Comparison of ENCODE assay signal across 8 mouse cellular contexts in genomic region chr4:143279661-143280060, GRCm38 (mm10). TPM values are rescaled to one million over a fixed set of nuclear protein-coding genes. Genes with fewer than 3 reads are reported as not detected.
A peak's percentile ranks its signal among the peaks of the same experiment; 100 is the strongest.
DNase-seq lines count a peak whose midpoint lies in the region; ATAC-seq lines count a peak whose summit lies in the region.

No protein-coding gene starts in this region.

- H3K9ac ChIP-seq in kidney, embryonic 16.5 days (replicated peaks; ENCODE audit: low read length), result no peak overlapping the region
- no peak overlapping the region for H3K9ac ChIP-seq in forebrain, embryonic 12.5 days
- no peak overlapping the region for H3K9ac ChIP-seq in hindbrain, embryonic 15.5 days

- no peak overlapping the region for H3K4me2 ChIP-seq in kidney, embryonic 16.5 days (replicated peaks; ENCODE audit: low read depth, low read length)
- 0 out of 2 replicates have a peak overlapping the region, but pooled peaks have one; percentile 2 for H3K4me2 ChIP-seq in forebrain, embryonic 12.5 days
- peak overlapping the region; percentile 14; the same call in 1 of the 2 replicates for H3K4me2 ChIP-seq in hindbrain, embryonic 15.5 days

- ATAC-seq in kidney, embryonic 16.5 days (ENCODE audit: low FRiP score, low TSS enrichment), result no peak
- peak; percentile 77 for ATAC-seq in forebrain, embryonic 12.5 days (ENCODE audit: low FRiP score)
- ATAC-seq in hindbrain, embryonic 15.5 days (ENCODE audit: low FRiP score, low read depth), result no peak

- H3K27me3 ChIP-seq in kidney, embryonic 16.5 days (ENCODE audit: insufficient read depth, low read length), result no peaks in the 10 kb centered on the region
- no peaks in the 10 kb centered on the region for H3K27me3 ChIP-seq in forebrain, embryonic 12.5 days
- no peaks in the 10 kb centered on the region for H3K27me3 ChIP-seq in hindbrain, embryonic 15.5 days

- no peaks in the 10 kb centered on the region for H3K36me3 ChIP-seq in kidney, embryonic 16.5 days (ENCODE audit: insufficient read depth, low read length)
- peaks cover 7% of the 10 kb centered on the region for H3K36me3 ChIP-seq in forebrain, embryonic 12.5 days (replicated peaks)
- no peaks in the 10 kb centered on the region for H3K36me3 ChIP-seq in hindbrain, embryonic 15.5 days

- no peak overlapping the region for H3K4me3 ChIP-seq in kidney, embryonic 16.5 days (ENCODE audit: low read length)
- no peak overlapping the region for H3K4me3 ChIP-seq in forebrain, embryonic 12.5 days (replicated peaks)
- H3K4me3 ChIP-seq in hindbrain, embryonic 15.5 days, result no peak overlapping the region

- peaks cover 19% of the 10 kb centered on the region for H3K4me1 ChIP-seq in kidney, embryonic 16.5 days (ENCODE audit: insufficient read depth, low read length)
- H3K4me1 ChIP-seq in forebrain, embryonic 12.5 days, result peaks cover 33% of the 10 kb centered on the region
- peaks cover 22% of the 10 kb centered on the region for H3K4me1 ChIP-seq in hindbrain, embryonic 15.5 days (replicated peaks)

- peak overlapping the region; percentile 26 for H3K27ac ChIP-seq in kidney, embryonic 16.5 days (ENCODE audit: low read length)
- H3K27ac ChIP-seq in forebrain, embryonic 12.5 days, result peak overlapping the region; percentile 91
- peak overlapping the region; percentile 61 for H3K27ac ChIP-seq in hindbrain, embryonic 15.5 days (replicated peaks)

- H3K9me3 ChIP-seq in kidney, embryonic 16.5 days (ENCODE audit: low read length), result no peaks in the 10 kb centered on the region
- H3K9me3 ChIP-seq in forebrain, embryonic 12.5 days, result peaks cover 4% of the 10 kb centered on the region; the same call in 1 of the 2 replicates
- no peaks in the 10 kb centered on the region for H3K9me3 ChIP-seq in hindbrain, embryonic 15.5 days

- 57% methylated on average over 12 of the region's 12 CpGs for WGBS in kidney, embryonic 16.5 days
- WGBS in forebrain, embryonic 12.5 days, result 4% methylated on average over 12 of the region's 12 CpGs
- WGBS in hindbrain, embryonic 15.5 days, result 7% methylated on average over 12 of the region's 12 CpGs

- no peak for DNase-seq in kidney, postnatal 10 days
- peak; percentile 39 for DNase-seq in retina, embryonic 14.5 days (ENCODE audit: low spot score)
- no peak for DNase-seq in MN1 (ENCODE audit: low spot score)
- no peak for DNase-seq in adrenal gland, adult 2 months
- no peak for DNase-seq in natural killer cell, adult 2 months (ENCODE audit: low spot score in 2 of 2)

RNA-seq across cellular contexts. Expression of gene Pdpn, which starts 19.7 kb away (rescaled TPM):
- 47.5 and 48.2 TPM in 2 replicates for polyA plus RNA-seq in kidney, embryonic 16.5 days (2015; fragmentation: Nextera tagmentation; extraction: Ambion mirVana)
- polyA plus RNA-seq in forebrain, embryonic 12.5 days (2016; fragmentation: Nextera tagmentation; extraction: Ambion mirVana), result 61.5 and 68.0 TPM in 2 replicates
- 53.3 and 55.1 TPM in 2 replicates for polyA plus RNA-seq in hindbrain, embryonic 15.5 days (2015; fragmentation: Nextera tagmentation; extraction: Ambion mirVana)
- total RNA-seq in adrenal gland, adult 2 months (2021), result 1 to 10 TPM; 5.7 to 9.7 TPM
- polyA plus RNA-seq in adrenal gland, adult 2 months (2012; rRNA removed), result 1.1 and 1.7 TPM in 2 replicates

Comparison
In these comparisons a context has a peak if more than half of its experiments do, and no peak if none do; other contexts are left out.
1. H3K27ac ChIP-seq: peak in every context shown above with its lines; median percentile 91 in forebrain, embryonic 12.5 days; 61 in hindbrain, embryonic 15.5 days; 26 in kidney, embryonic 16.5 days.
2. RNA of gene Pdpn, which starts 19.7 kb away (polyA plus RNA-seq): 61.5 to 68.0 TPM in forebrain, embryonic 12.5 days, 53.3 to 55.1 TPM in hindbrain, embryonic 15.5 days and 47.5 to 48.2 TPM in kidney, embryonic 16.5 days; 1.1 to 1.7 TPM in adrenal gland, adult 2 months; every median in the first group is over 10 times any median in the second.